Mouse (Mus musculus): ENCODE measurements around the gene Iqce. TPM values are rescaled to one million over a fixed set of nuclear protein-coding genes. Genes with fewer than 3 reads are reported as not detected.

Gene Iqce
- polyA plus RNA-seq (2015; fragmentation: Nextera tagmentation; extraction: Ambion mirVana): 24.6 and 28.2 TPM in 2 replicates

- ATAC-seq (ENCODE audit: insufficient number of reproducible peaks, low FRiP score, low TSS enrichment, low read depth): peak; percentile 53
- Histone ChIP-seq H3K27ac (replicated peaks) (peak within 1 kb of the TSS; percentile 91), H3K9me3 (replicated peaks) (no peaks in the 10 kb centered on the region), H3K4me1 (peaks cover 42% of the 10 kb centered on the region), H3K36me3 (peaks cover 13% of the 10 kb centered on the region), H3K4me2 (replicated peaks) (peak within 1 kb of the TSS; percentile 74), H3K27me3 (no peaks in the 10 kb centered on the region), H3K9ac (peak within 1 kb of the TSS; percentile 77), H3K4me3 (replicated peaks) (peak within 1 kb of the TSS; percentile 85)
- under 1% methylated on average over 33 of the region's 33 CpGs for WGBS
Observed at GRCm38 (mm10) chr5:140702103-140702513, at the start of gene Iqce. TSS of gene Iqce (minus strand) at chr5:140702378.

- H3K9me3 ChIP-seq (replicated peaks): no peaks in the 10 kb centered on the region
- no peaks in the 10 kb centered on the region for H3K27me3 ChIP-seq
- 0% methylated on average over 1 of the region's 2 CpGs for WGBS
- no peaks in the 10 kb centered on the region for H3K36me3 ChIP-seq
- no peak overlapping the region for H3K4me2 ChIP-seq (replicated peaks)
- no peak overlapping the region for H3K9ac ChIP-seq
- no peak overlapping the region for H3K4me3 ChIP-seq (replicated peaks)
- H3K27ac ChIP-seq (replicated peaks): no peak overlapping the region
- ATAC-seq (ENCODE audit: insufficient number of reproducible peaks, low FRiP score, low TSS enrichment, low read depth): no peak
- peaks cover 8% of the 10 kb centered on the region for H3K4me1 ChIP-seq
Observed at GRCm38 (mm10) chr5:140750925-140751324, 48.7 kb upstream of the Iqce start.

GRCm38 (mm10) chr5:140749062-140749875, 47.1 kb upstream of the Iqce start:
- 0 out of 2 replicates have a peak overlapping the region, but pooled peaks have one; percentile 0 for H3K9ac ChIP-seq
- H3K9me3 ChIP-seq (replicated peaks): no peaks in the 10 kb centered on the region
- H3K4me3 ChIP-seq (replicated peaks): peak overlapping the region; percentile 27
- peak; percentile 56; the same call in 1 of the 2 replicates for ATAC-seq (ENCODE audit: insufficient number of reproducible peaks, low FRiP score, low TSS enrichment, low read depth)
- H3K27ac ChIP-seq (replicated peaks): no peak overlapping the region
- H3K4me1 ChIP-seq: peaks cover 7% of the 10 kb centered on the region
- H3K36me3 ChIP-seq: no peaks in the 10 kb centered on the region
- H3K27me3 ChIP-seq: no peaks in the 10 kb centered on the region
- H3K4me2 ChIP-seq (replicated peaks): peak overlapping the region; percentile 48
- 17% methylated on average over 12 of the region's 12 CpGs for WGBS

- Histone ChIP-seq H3K4me2 (replicated peaks) (no peak overlapping the region), H3K9ac (no peak overlapping the region), H3K27me3 (no peaks in the 10 kb centered on the region), H3K9me3 (replicated peaks) (no peaks in the 10 kb centered on the region), H3K4me1 (peaks cover 11% of the 10 kb centered on the region), H3K36me3 (no peaks in the 10 kb centered on the region), H3K4me3 (replicated peaks) (no peak overlapping the region), H3K27ac (replicated peaks) (no peak overlapping the region)
- WGBS: 81% methylated on average over 10 of the region's 10 CpGs
- ATAC-seq (ENCODE audit: insufficient number of reproducible peaks, low FRiP score, low TSS enrichment, low read depth): no peak
Observed at GRCm38 (mm10) chr5:140748425-140748824, 46.2 kb upstream of the Iqce start.

- Histone ChIP-seq H3K36me3 (no peaks in the 10 kb centered on the region), H3K4me2 (replicated peaks) (no peak overlapping the region), H3K9me3 (replicated peaks) (no peaks in the 10 kb centered on the region), H3K9ac (no peak overlapping the region), H3K27ac (replicated peaks) (no peak overlapping the region), H3K27me3 (no peaks in the 10 kb centered on the region), H3K4me3 (replicated peaks) (no peak overlapping the region), H3K4me1 (0 out of 2 replicates have a peak, but pooled peaks cover 3% of the 10 kb centered on the region)
- ATAC-seq (ENCODE audit: insufficient number of reproducible peaks, low FRiP score, low TSS enrichment, low read depth): no peak
- 31% methylated on average over 12 of the region's 12 CpGs for WGBS
Observed at GRCm38 (mm10) chr5:140743706-140744131, 41.5 kb upstream of the Iqce start.

- ATAC-seq (ENCODE audit: insufficient number of reproducible peaks, low FRiP score, low TSS enrichment, low read depth): no peak
- no peak overlapping the region for H3K9ac ChIP-seq
- no peaks in the 10 kb centered on the region for H3K9me3 ChIP-seq (replicated peaks)
- no peak overlapping the region for H3K4me2 ChIP-seq (replicated peaks)
- H3K4me1 ChIP-seq: peaks cover 3% of the 10 kb centered on the region; the same call in 1 of the 2 replicates
- H3K36me3 ChIP-seq: no peaks in the 10 kb centered on the region
- H3K4me3 ChIP-seq (replicated peaks): no peak overlapping the region
- no peak overlapping the region for H3K27ac ChIP-seq (replicated peaks)
- peaks cover 5% of the 10 kb centered on the region for H3K27me3 ChIP-seq
Observed at GRCm38 (mm10) chr5:140741877-140742276, 39.7 kb upstream of the Iqce start.

- WGBS: 65% methylated on average over 11 of the region's 11 CpGs
- Histone ChIP-seq H3K36me3 (no peaks in the 10 kb centered on the region), H3K27me3 (peaks cover 13% of the 10 kb centered on the region), H3K9ac (no peak overlapping the region), H3K4me2 (replicated peaks) (no peak overlapping the region), H3K4me1 (peaks cover 4% of the 10 kb centered on the region), H3K27ac (replicated peaks) (no peak overlapping the region), H3K9me3 (replicated peaks) (no peaks in the 10 kb centered on the region), H3K4me3 (replicated peaks) (no peak overlapping the region)
- no peak for ATAC-seq (ENCODE audit: insufficient number of reproducible peaks, low FRiP score, low TSS enrichment, low read depth)
Observed at GRCm38 (mm10) chr5:140741040-140741439, 38.9 kb upstream of the Iqce start.

- peaks cover 21% of the 10 kb centered on the region for H3K27me3 ChIP-seq
- no peaks in the 10 kb centered on the region for H3K9me3 ChIP-seq (replicated peaks)
- no peak for ATAC-seq (ENCODE audit: insufficient number of reproducible peaks, low FRiP score, low TSS enrichment, low read depth)
- H3K36me3 ChIP-seq: no peaks in the 10 kb centered on the region
- H3K4me3 ChIP-seq (replicated peaks): no peak overlapping the region
- H3K27ac ChIP-seq (replicated peaks): no peak overlapping the region
- H3K4me1 ChIP-seq: peaks cover 13% of the 10 kb centered on the region
- no peak overlapping the region for H3K9ac ChIP-seq
- WGBS: 68% methylated on average over 12 of the region's 12 CpGs
- no peak overlapping the region for H3K4me2 ChIP-seq (replicated peaks)
Observed at GRCm38 (mm10) chr5:140739813-140740212, 37.6 kb upstream of the Iqce start.

- Histone ChIP-seq H3K36me3 (no peaks in the 10 kb centered on the region), H3K27me3 (peaks cover 21% of the 10 kb centered on the region), H3K9me3 (replicated peaks) (no peaks in the 10 kb centered on the region), H3K27ac (replicated peaks) (no peak overlapping the region), H3K4me1 (peaks cover 9% of the 10 kb centered on the region), H3K9ac (no peak overlapping the region), H3K4me2 (replicated peaks) (peak overlapping the region; percentile 55), H3K4me3 (replicated peaks) (no peak overlapping the region; the same call in 1 of the 2 replicates)
- no peak for ATAC-seq (ENCODE audit: insufficient number of reproducible peaks, low FRiP score, low TSS enrichment, low read depth)
- WGBS: 11% methylated on average over 13 of the region's 13 CpGs
Observed at GRCm38 (mm10) chr5:140736166-140736565, 34.0 kb upstream of the Iqce start.

- Histone ChIP-seq H3K4me3 (replicated peaks) (peak overlapping the region; percentile 39), H3K9me3 (replicated peaks) (no peaks in the 10 kb centered on the region), H3K4me2 (replicated peaks) (peak overlapping the region; percentile 55), H3K36me3 (no peaks in the 10 kb centered on the region), H3K9ac (no peak overlapping the region), H3K27me3 (peaks cover 21% of the 10 kb centered on the region), H3K4me1 (peaks cover 9% of the 10 kb centered on the region), H3K27ac (replicated peaks) (no peak overlapping the region)
- 1% methylated on average over 22 of the region's 22 CpGs for WGBS
- ATAC-seq (ENCODE audit: insufficient number of reproducible peaks, low FRiP score, low TSS enrichment, low read depth): no peak
Observed at GRCm38 (mm10) chr5:140735297-140735696, 33.1 kb upstream of the Iqce start.

GRCm38 (mm10) chr5:140733336-140733735, 31.2 kb upstream of the Iqce start:
- H3K27me3 ChIP-seq: peaks cover 21% of the 10 kb centered on the region
- no peak for ATAC-seq (ENCODE audit: insufficient number of reproducible peaks, low FRiP score, low TSS enrichment, low read depth)
- H3K4me2 ChIP-seq (replicated peaks): no peak overlapping the region
- no peaks in the 10 kb centered on the region for H3K36me3 ChIP-seq
- H3K4me1 ChIP-seq: peaks cover 9% of the 10 kb centered on the region
- H3K9me3 ChIP-seq (replicated peaks): no peaks in the 10 kb centered on the region
- no peak overlapping the region for H3K27ac ChIP-seq (replicated peaks)
- 68% methylated on average over 3 of the region's 3 CpGs for WGBS
- no peak overlapping the region for H3K4me3 ChIP-seq (replicated peaks)
- H3K9ac ChIP-seq: no peak overlapping the region
